Mouse (Mus musculus) midbrain, embryonic 15.5 days (tissue): ENCODE results near the gene Olfr272. TPM values are rescaled to one million over a fixed set of nuclear protein-coding genes. Genes with fewer than 3 reads are reported as not detected.

Source experiments
- ATAC-seq: fragments of 200-750 bp; cut with Nextera tagmentation; replicated peaks from 2 replicates; pipeline ENCODE4 v1.8.0; 2017; ENCODE audit warnings: moderate TSS enrichment
- H3K27ac ChIP-seq: fragments of 300-500 bp; sonication (generic); 2 replicates; pipeline ENCODE4 v1.5.1; 2015; ENCODE audit warnings: mild to moderate bottlenecking, inconsistent platforms
- H3K27me3 ChIP-seq: fragments of 300-500 bp; sonication (generic); replicated peaks from 2 replicates; pipeline ENCODE4 v1.6.1; 2015; ENCODE audit warnings: inconsistent platforms
- H3K36me3 ChIP-seq: fragments of 300-500 bp; sonication (generic); replicated peaks from 2 replicates; pipeline ENCODE4 v1.6.1; 2015; ENCODE audit warnings: inconsistent platforms
- H3K4me1 ChIP-seq: fragments of 300-500 bp; sonication (generic); 2 replicates; pipeline ENCODE4 v1.6.1; 2015; ENCODE audit warnings: inconsistent platforms
- H3K4me2 ChIP-seq: fragments of 300-500 bp; sonication (generic); 2 replicates; pipeline ENCODE4 v1.6.1; 2015; ENCODE audit warnings: inconsistent platforms, mild to moderate bottlenecking, moderate library complexity
- H3K4me3 ChIP-seq: fragments of 300-500 bp; sonication (generic); 2 replicates; pipeline ENCODE4 v1.5.1; 2015; ENCODE audit warnings: mild to moderate bottlenecking, inconsistent platforms
- H3K9ac ChIP-seq: fragments of 300-500 bp; sonication (generic); 2 replicates; pipeline ENCODE4 v1.6.1; 2015; ENCODE audit warnings: mild to moderate bottlenecking, inconsistent platforms
- H3K9me3 ChIP-seq: fragments of 300-500 bp; sonication (generic); 2 replicates; pipeline ENCODE4 v1.6.1; 2016; ENCODE audit warnings: inconsistent platforms
- WGBS: fragments of 180-500 bp; shearing (Covaris S2); methylation state at CpG from one replicate; pipeline ENCODE4 v1.1.7; 2015; ENCODE audit warnings: mixed read lengths; 5-methylcytosine and 5-hydroxymethylcytosine counted together
- polyA plus RNA-seq: library from polyadenylated mRNA; unstranded; fragments of >200 nt; fragmentation: Nextera tagmentation; extraction: Ambion mirVana; gene quantifications from 2 replicates; pipeline ENCODE4 v1.2.1, GENCODE M21; 2015

The Olfr272 gene
- not detected in 2 replicates for polyA plus RNA-seq

GRCm38 (mm10) chr4:52919078-52919477 is at the start of gene Olfr272:
Gene Olfr272, minus strand, starts transcription at chr4:52919178.
- no peaks in the 10 kb centered on the region for H3K27me3 ChIP-seq
- 88% methylated on average over 2 of the region's 2 CpGs for WGBS
- H3K9me3 ChIP-seq: no peaks in the 10 kb centered on the region
- H3K36me3 ChIP-seq: no peaks in the 10 kb centered on the region
- H3K27ac ChIP-seq: no peak within 1 kb of the TSS
- ATAC-seq: no peak
- H3K4me2 ChIP-seq: no peak within 1 kb of the TSS
- no peaks in the 10 kb centered on the region for H3K4me1 ChIP-seq
- H3K4me3 ChIP-seq: no peak within 1 kb of the TSS
- no peak within 1 kb of the TSS for H3K9ac ChIP-seq

DNA sequence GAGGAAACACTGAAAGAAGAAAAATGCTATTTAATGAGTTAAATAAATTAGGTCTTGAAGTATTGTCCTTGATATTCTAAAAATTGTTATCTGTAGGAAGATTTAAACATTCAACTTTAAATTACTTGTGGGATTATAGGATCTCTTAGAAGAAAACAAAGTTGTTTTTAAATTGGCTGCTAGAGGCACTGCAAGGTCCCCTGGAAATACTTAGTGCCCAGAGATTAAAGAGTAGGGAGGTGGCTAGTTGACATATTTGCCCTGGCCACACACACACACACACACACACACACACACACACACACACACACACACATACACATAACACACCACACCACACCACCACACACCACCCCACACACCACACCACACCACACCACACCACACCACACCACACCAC is 45.3 kb upstream of the Olfr272 start, which contains the start of gene Olfr270:
TSS of gene Olfr270 (plus strand) at position 301 of the 400 bp plus-strand sequence.
- no peak within 1 kb of the TSS for H3K4me2 ChIP-seq
- no peak within 1 kb of the TSS for H3K27ac ChIP-seq
- H3K27me3 ChIP-seq: no peaks in the 10 kb centered on the region
- no peaks in the 10 kb centered on the region for H3K4me1 ChIP-seq
- no peaks in the 10 kb centered on the region for H3K36me3 ChIP-seq
- no peak within 1 kb of the TSS for H3K4me3 ChIP-seq
- no peaks in the 10 kb centered on the region for H3K9me3 ChIP-seq
- ATAC-seq: no peak
- H3K9ac ChIP-seq: no peak within 1 kb of the TSS

GRCm38 (mm10) chr4:52958693-52959092 is 39.7 kb upstream of the Olfr272 start:
- Histone ChIP-seq H3K4me1 (no peaks in the 10 kb centered on the region), H3K9ac (no peak overlapping the region), H3K4me3 (no peak overlapping the region), H3K27ac (no peak overlapping the region), H3K4me2 (no peak overlapping the region), H3K36me3 (no peaks in the 10 kb centered on the region), H3K27me3 (no peaks in the 10 kb centered on the region), H3K9me3 (no peaks in the 10 kb centered on the region)
- 39% methylated on average over 4 of the region's 4 CpGs for WGBS
- ATAC-seq: peak; percentile 54; the same call in 1 of the 2 replicates

DNA sequence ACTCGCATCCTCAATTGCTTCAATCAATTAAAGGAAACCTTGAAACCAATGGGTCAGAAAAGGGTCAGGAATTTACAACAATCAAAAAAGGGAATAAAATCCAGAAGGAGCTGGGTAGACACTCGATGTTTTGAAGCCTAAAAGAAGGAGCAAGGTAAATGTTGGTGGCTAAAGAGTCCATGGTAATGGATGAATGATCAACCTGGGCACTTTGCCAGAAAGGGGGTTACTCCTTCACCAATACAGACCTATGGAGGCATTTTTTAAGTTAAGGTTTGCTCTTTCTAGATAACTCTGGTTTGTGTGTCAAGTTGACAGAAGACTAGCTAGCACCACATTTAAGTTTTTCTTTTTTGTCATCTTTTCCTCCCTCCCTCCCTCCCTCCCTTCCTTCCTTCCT is 30.0 kb upstream of the Olfr272 start:
- WGBS: 78% methylated on average over 2 of the region's 2 CpGs
- no peaks in the 10 kb centered on the region for H3K9me3 ChIP-seq
- no peaks in the 10 kb centered on the region for H3K27me3 ChIP-seq
- ATAC-seq: no peak
- no peak overlapping the region for H3K4me2 ChIP-seq
- no peak overlapping the region for H3K27ac ChIP-seq
- no peak overlapping the region for H3K9ac ChIP-seq
- no peaks in the 10 kb centered on the region for H3K36me3 ChIP-seq
- H3K4me3 ChIP-seq: no peak overlapping the region
- no peaks in the 10 kb centered on the region for H3K4me1 ChIP-seq

DNA sequence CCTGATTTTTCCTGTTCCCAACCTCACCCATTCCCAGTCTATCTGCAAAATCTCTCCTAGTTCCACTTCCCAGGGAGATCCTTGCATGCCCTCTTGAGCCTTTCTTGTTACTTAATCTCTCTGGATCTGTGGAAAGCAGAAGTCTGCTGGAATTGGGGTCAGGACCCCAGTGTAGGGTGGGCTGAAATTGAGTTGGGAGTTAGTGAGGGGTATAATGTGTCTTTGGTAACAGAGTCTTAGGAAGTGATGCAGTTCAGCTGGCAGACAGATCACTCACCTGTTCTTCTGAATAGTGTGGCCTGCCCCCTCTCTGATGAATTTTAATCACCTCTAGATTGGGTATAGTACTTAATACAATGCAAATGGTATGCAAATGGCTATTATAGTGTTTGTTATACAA is 27.7 kb upstream of the Olfr272 start:
- no peaks in the 10 kb centered on the region for H3K9me3 ChIP-seq
- no peaks in the 10 kb centered on the region for H3K27me3 ChIP-seq
- H3K4me3 ChIP-seq: no peak overlapping the region
- no peaks in the 10 kb centered on the region for H3K36me3 ChIP-seq
- H3K27ac ChIP-seq: no peak overlapping the region
- ATAC-seq: no peak
- H3K4me2 ChIP-seq: no peak overlapping the region
- no peak overlapping the region for H3K9ac ChIP-seq
- H3K4me1 ChIP-seq: no peaks in the 10 kb centered on the region

- ATAC-seq: no peak
- Histone ChIP-seq H3K36me3 (no peaks in the 10 kb centered on the region), H3K4me3 (no peak overlapping the region), H3K9me3 (no peaks in the 10 kb centered on the region), H3K27me3 (no peaks in the 10 kb centered on the region), H3K4me1 (no peaks in the 10 kb centered on the region), H3K9ac (no peak overlapping the region), H3K4me2 (no peak overlapping the region), H3K27ac (no peak overlapping the region)
- WGBS: 89% methylated on average over 4 of the region's 4 CpGs
Measured at GRCm38 (mm10) chr4:52930480-52930879, 11.5 kb upstream of the Olfr272 start.

- H3K36me3 ChIP-seq: no peaks in the 10 kb centered on the region
- 87% methylated on average over 2 of the region's 2 CpGs for WGBS
- no peak for ATAC-seq
Measured at GRCm38 (mm10) chr4:52917311-52917688, 1.7 kb downstream of the Olfr272 start.

DNA sequence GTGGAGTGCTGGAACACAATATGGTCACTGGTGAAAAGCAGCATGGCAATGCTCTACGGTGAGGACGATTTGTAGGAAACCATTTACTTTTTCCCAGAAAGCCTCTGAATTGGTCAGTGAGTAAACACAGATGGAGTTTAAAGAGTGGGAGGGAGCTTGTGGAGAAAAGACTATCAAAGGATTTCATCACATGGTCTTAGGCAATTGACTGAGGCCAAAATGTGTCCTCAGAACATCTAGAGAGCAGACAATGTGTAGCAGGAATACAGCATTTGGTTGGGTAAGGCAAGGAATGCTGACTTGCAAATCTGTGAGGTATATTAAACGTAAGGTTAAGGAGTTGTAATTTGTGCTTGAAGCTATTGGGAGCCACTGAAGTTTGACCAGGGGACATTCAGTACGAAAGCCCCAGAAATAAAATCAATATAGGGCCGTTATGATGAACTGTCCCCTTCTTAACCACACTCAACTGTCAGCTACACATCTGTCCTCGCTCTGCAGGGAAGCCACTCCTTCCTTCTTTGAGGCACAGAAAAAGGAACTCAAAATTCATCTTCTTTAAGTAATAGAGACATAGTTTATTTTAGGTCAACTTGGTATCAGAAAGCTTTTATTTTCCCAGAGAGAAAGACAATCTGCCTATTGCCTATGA is 2.2 kb downstream of the Olfr272 start:
- no peak overlapping the region for H3K4me3 ChIP-seq
- no peak overlapping the region for H3K9ac ChIP-seq
- H3K27ac ChIP-seq: no peak overlapping the region
- no peaks in the 10 kb centered on the region for H3K9me3 ChIP-seq
- H3K27me3 ChIP-seq: no peaks in the 10 kb centered on the region
- no peaks in the 10 kb centered on the region for H3K4me1 ChIP-seq
- WGBS: 83% methylated on average over 6 of the region's 6 CpGs
- H3K4me2 ChIP-seq: no peak overlapping the region
- ATAC-seq: no peak
- H3K36me3 ChIP-seq: no peaks in the 10 kb centered on the region

More at GRCm38 (mm10) chr4:52917311-52917688, 1.7 kb downstream of the Olfr272 start:
- Histone ChIP-seq H3K4me3 (no peak overlapping the region), H3K27ac (no peak overlapping the region), H3K9ac (no peak overlapping the region), H3K9me3 (no peaks in the 10 kb centered on the region), H3K27me3 (no peaks in the 10 kb centered on the region), H3K4me1 (no peaks in the 10 kb centered on the region), H3K4me2 (no peak overlapping the region)

GRCm38 (mm10) chr4:52912409-52912808 is 6.6 kb downstream of the Olfr272 start:
- H3K4me1 ChIP-seq: no peaks in the 10 kb centered on the region
- H3K36me3 ChIP-seq: no peaks in the 10 kb centered on the region
- H3K4me3 ChIP-seq: no peak overlapping the region
- H3K4me2 ChIP-seq: no peak overlapping the region
- H3K27ac ChIP-seq: no peak overlapping the region
- WGBS: 58% methylated on average over 3 of the region's 3 CpGs
- ATAC-seq: no peak
- H3K9me3 ChIP-seq: no peaks in the 10 kb centered on the region
- no peaks in the 10 kb centered on the region for H3K27me3 ChIP-seq
- no peak overlapping the region for H3K9ac ChIP-seq

DNA sequence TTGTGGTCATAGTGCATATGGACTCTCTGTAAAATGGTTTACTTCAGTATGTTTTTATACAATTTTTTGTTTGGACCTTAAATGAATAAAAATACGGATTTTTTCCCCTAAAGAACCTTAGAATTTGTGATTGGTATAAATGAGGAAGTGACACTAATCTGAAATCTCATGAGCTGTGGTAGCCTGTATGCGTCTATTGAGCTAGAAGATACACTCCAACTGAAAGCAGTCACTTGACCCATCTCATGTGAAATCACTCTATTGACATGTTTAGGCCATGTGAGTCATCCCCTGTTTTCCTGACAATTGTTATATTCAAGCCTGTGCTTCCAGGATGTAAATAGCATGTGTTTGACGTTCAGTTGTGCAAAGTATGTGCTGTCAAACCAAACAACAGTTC is 9.4 kb downstream of the Olfr272 start:
- ATAC-seq: no peak
- Histone ChIP-seq H3K9ac (no peak overlapping the region), H3K4me2 (no peak overlapping the region), H3K4me3 (no peak overlapping the region), H3K27me3 (no peaks in the 10 kb centered on the region), H3K4me1 (no peaks in the 10 kb centered on the region), H3K9me3 (no peaks in the 10 kb centered on the region), H3K27ac (no peak overlapping the region), H3K36me3 (no peaks in the 10 kb centered on the region)
- 73% methylated on average over 3 of the region's 3 CpGs for WGBS

DNA sequence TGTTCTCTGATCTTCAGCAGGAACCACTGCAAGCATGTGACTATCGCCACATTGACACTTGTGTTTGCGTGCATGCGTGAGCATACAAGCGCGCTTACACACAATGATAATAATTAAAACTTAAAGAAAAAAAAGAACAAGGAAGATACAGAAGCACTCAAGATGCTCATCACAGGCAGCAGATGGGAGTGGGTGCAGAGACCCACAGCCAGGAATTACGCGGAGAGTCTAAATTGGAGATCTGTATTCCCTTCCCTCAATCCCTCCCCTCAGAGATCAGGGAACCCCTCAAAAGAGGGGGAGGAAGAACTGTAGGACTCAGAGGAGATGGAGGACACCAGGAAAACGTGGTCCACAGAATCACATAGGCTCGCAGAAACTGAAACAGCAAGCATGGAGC is 54.8 kb downstream of the Olfr272 start:
- no peaks in the 10 kb centered on the region for H3K9me3 ChIP-seq
- H3K36me3 ChIP-seq: no peaks in the 10 kb centered on the region
- H3K4me1 ChIP-seq: no peaks in the 10 kb centered on the region
- no peaks in the 10 kb centered on the region for H3K27me3 ChIP-seq
- no peak overlapping the region for H3K4me3 ChIP-seq
- H3K4me2 ChIP-seq: no peak overlapping the region
- whole genome bisulfite sequencing: 90% methylated on average over 9 of the region's 9 CpGs
- no peak for ATAC-seq
- H3K27ac ChIP-seq: no peak overlapping the region
- no peak overlapping the region for H3K9ac ChIP-seq
